Mouse (Mus musculus) adrenal gland, adult 2 months (tissue): ENCODE results near the gene Babam2. TPM values are rescaled to one million over a fixed set of nuclear protein-coding genes. Genes with fewer than 3 reads are reported as not detected.

Experiments used
- DNase-seq: peaks from one replicate; pipeline ENCODE4 v3.0.0; 2021
- polyA plus RNA-seq: library from polyadenylated mRNA; depleted of rRNA; stranded (reverse); fragments of >200 nt; gene quantifications from 2 replicates; pipeline ENCODE4 v1.2.3, GENCODE M21; 2012
- total RNA-seq, 2 experiments: library from RNA; stranded (reverse); gene quantifications; 2 replicates each; pipeline ENCODE4 v1.2.3; 2021

The Babam2 gene
- total and polyA plus RNA-seq, 3 experiments = 88.1 to 177 (median 90.5) TPM

- DNase-seq = no peak
These were observed 345.7 kb downstream of the Babam2 start for GRCm38 (mm10) chr5:32043153-32043552.

GRCm38 (mm10) chr5:32043996-32044395, 346.5 kb downstream of the Babam2 start:
- DNase-seq = no peak

GRCm38 (mm10) chr5:32051899-32052298, 354.4 kb downstream of the Babam2 start:
- DNase-seq = no peak

DNA sequence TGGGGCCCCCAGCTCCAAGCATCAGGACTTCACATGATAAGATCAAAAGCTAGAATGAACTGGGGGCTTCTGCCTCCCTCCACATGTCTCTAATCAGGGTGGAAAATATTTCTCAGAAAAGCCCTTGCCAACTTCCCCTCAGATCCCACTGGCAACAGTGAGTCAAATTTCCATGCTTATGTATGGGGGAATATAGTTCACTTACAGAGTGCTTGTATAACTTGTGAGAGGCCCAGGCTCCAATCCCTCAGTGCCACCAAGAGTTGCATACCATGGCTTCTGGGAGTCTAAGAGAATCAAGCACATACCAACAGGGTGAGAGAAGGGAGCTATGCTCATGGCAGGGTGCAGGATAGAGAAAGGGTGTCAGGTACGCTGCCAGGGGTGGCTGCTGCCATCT, 355.0 kb downstream of the Babam2 start:
- no peak for DNase-seq

DNA sequence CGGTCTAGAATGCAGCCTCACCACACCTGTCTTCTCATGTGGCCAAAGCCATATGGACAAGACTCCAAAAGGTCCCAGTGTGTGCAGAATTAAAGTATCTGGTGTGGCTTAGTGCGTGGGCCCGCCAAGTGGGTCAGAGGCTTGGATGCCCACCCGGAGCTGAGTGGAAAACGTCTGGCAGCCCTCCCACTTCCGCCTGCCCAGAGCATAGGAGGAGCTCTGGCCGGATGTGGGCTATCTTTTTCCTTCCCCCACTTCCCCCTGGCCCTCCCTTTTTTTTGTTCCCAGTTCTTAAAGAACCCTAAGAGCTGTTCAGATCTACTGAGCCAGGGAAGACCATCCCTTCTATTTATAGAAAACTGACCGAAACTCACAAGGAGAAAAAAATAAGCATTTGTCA, 356.0 kb downstream of the Babam2 start:
- no peak for DNase-seq

DNA sequence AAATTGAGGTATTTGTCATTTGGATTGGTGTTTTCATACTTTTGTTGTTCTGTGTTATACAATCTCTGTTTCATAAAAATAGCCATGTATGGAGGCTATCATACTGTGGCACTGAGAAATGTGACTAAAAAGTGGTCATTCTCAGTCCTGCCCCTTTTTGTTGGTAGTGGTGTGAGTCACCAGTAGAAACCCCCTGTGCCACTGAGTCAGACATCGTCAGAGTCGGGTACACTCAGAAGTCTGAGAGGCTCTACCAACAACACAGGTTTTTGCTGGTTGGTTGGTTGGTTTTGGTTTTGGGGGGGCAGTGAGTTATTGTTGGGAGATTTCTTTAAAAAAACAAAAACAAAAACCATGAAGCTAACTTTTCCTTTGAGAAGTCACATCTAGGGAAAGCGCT, 358.2 kb downstream of the Babam2 start:
- DNase-seq = no peak

DNA sequence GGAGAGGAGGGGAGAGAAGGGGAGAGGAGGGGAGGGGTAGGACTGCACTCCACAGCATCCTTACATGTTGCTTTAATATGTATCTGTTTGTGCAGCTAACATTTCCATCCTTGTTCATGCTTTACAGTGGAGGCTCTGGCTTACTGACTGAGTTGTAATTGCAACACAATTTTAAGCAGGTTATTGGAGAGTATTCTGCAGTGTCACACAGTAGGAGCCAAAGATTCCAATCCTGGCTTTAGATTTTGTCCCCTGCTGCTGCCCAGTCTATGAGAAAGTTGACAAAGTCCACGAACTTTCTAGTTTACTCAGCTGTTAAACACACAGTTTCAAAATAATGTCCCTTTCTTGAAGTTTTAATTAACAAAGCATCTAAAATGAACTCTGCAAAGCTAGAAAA, 358.6 kb downstream of the Babam2 start:
- no peak for DNase-seq

DNA sequence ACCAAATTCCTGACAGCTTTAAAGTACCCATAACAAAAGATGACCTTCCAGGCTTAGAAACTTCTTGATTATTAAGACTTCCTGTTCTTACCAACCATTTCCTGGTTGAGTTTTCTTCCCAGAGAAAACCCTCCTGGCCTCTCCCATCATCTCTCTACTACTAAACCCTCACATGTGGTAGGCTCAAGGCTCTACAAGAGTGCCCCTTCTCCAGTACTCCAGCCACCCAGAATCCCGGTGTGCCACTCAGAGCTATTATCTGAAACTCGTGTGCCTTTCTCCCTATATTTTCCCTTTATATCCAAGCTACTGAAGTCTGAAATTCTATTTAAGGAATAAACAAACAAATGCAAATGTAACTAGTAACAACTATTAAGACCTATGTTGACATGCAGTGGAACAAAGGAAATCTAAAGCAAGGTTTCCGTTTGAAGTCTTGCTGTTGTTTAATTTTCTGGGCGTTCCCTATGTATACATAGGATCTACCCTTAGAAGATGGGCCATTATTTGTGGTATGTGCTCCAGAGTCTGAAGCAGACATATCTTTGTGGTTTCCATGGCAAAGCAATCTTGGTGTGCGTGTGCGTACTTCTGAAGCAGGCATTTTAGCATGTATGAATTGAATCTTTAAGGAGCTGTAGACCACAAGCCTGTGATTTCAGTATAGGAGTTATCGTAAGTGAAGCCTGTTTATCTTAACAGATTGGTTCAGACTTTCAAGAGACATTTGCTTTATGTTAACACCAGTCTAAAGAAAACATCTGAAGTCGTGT, 361.2 kb downstream of the Babam2 start:
- no peak for DNase-seq

- no peak for DNase-seq
These were observed 361.8 kb downstream of the Babam2 start for GRCm38 (mm10) chr5:32059254-32059796.

GRCm38 (mm10) chr5:32060485-32060884, 363.0 kb downstream of the Babam2 start:
- DNase-seq = no peak

DNA sequence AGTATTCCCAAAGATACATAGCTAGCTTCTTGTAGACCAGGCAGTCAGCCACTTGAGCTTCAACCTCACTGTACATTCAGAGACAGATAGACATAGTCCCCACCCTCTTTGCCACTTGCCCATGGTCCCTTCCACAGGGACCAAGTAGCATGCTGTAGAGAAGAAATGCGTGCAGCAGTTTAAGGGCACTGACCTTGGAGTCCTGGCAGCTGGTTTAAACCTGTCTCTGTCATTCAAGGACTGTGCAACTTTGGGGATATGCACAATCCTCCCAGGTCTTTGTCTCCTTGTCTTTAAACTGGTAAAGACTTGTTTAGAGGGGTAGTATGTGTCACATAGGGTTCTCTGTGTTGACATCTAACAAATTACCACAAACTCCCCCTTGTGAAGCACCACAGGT, 364.4 kb downstream of the Babam2 start:
- DNase-seq = peak; percentile 30

GRCm38 (mm10) chr5:32064341-32065105, 367.0 kb downstream of the Babam2 start:
- DNase-seq = no peak

- DNase-seq = no peak
These were observed 368.7 kb downstream of the Babam2 start for GRCm38 (mm10) chr5:32066015-32066734.

DNA sequence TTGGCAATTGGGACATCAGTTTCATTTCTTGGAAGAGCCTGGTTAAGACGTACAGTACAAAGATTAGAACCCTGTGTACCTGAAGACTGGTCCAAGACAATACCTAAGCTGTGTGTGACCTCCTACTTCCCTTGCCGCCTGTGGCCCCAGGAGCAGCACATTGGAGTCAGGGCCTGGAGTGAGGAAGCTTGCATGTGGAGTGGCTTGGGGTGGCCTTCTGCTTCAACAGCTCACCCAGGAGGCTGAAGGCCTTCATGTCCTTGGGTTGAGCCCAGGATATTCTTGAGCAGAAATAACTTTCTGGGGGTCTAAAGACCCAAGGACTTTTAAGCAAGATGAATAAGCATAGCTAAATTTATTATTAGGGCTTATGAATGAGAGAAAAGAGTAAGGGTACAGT, 369.4 kb downstream of the Babam2 start:
- peak; percentile 26 for DNase-seq

DNA sequence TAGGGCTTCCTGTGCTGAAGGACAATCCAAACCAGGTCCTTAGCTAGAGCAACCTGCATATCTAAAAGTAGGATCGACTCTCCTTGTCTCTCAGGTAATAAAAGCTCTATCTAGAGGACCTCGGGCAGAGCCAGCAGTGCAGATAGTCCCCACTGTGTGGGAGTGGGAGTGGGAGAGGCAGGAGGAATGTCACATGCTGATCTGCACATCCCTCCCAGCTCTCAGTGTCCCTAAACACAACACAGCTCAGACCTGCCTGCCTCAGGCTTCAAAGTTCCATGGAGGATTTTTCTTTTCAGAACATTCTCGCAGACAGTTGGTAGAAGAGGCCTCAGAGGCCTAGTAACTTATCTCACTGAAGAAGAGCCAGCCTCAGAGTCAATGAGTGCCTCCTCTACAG, 371.1 kb downstream of the Babam2 start:
- DNase-seq = no peak

DNA sequence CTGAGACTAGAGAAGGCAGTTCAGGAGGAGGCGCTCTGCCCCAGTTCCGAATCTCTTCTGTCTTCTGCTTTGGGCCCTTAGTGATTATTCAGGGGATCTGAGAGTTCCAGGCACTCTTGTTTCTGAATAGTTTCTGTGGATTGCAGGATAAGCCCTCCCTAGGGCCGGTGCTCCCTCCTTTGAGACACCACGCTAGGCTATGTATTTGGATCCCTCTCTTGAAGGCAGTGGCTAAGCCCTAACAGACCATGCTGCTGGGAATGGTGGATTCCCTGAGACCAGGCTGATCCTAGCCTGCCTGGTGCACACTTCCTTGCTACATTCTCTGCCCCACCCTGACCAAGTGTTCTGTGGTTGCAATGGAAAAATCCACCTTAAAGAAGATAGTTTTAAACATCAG, 371.6 kb downstream of the Babam2 start:
- no peak for DNase-seq

DNA sequence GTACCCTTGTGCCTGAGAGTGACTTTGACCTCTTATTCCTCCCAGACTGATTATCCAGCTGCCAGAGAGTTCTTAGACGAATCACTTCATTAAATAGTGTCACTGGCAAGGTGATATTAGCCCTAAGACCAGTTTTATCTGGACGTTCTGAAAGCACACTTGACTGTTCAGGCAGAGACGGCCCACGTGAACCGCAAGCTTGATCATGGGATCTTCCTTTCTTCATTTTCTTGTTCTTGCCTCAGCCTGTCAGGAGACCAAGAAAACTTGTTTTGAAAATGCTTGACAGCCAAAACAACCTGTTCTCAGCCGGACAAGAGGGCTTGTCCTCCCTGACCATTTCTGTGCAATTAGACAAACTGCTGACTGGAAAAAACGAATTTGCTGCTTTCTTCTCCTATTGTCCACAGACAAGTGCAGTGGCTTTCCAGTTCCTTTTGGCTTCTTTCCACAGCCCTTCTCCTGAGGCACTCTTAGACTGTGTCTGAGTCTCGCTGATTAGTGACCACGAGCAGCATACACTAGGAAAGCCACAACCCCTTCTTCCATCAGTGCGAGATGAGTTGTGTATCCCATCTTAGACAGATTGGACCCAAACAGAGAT, 372.2 kb downstream of the Babam2 start:
- no peak for DNase-seq

DNA sequence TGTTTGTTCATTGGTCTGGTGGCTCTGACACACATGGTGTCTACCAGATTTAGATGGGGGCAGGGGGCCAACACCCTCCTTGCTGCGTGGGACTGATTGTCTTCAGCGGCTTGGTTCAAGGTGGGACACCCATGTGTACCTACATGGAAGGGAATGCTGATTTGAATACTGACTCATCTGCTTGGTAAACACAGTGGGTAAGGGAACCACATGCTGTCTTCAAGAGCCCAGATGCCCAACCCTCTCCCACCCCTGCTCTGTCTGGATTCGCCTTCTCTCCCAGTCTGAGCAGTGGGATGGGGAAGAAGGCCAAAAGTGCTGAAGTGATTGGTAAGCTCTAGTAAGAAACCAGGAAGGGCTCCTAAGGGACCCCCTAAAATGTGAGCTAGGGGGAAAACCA, 373.3 kb downstream of the Babam2 start:
- DNase-seq = no peak

- DNase-seq = no peak
These were observed 373.8 kb downstream of the Babam2 start for GRCm38 (mm10) chr5:32071314-32071713.

GRCm38 (mm10) chr5:32071824-32072223, 374.3 kb downstream of the Babam2 start:
- DNase-seq = no peak

GRCm38 (mm10) chr5:32072877-32073276, 375.4 kb downstream of the Babam2 start:
- peak; percentile 55 for DNase-seq

GRCm38 (mm10) chr5:32074053-32074452, 376.6 kb downstream of the Babam2 start:
- DNase-seq = no peak
